Mouse (Mus musculus): ENCODE measurements around the gene Tyro3.

Tyro3 gene

DNA sequence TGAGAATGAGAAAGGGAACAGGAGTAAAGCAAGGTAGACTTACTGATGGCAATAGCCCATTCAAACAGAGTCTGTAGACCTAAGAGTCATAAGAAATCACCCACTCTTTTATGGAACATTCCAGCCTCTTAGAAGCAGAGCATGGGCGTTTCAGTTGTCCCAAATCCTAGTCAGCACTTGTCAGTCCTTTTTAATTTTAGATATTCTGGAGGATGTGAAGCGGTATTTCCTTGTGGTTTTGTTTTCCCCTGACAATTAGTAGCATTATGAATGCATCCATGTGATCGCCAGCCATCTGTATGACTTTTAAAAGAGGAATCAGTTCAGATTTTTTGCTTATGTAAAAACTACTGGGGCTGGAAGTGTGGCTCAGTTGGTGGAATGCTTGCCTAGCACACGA lies 67.0 kb downstream of the Tyro3 start:
- no peak for DNase-seq

Measured in right cerebral cortex, postnatal 25 days (tissue).